Mouse (Mus musculus) ZHBTc4 (cell line): ENCODE measurements at regions not wholly inside any gene's neighbourhood (a gene's known extent, or its start where the extent isn't known, plus 50 kb on each side); places are given as distances from the start of the nearest gene placed in this dataset.
A peak's percentile ranks its signal among the peaks of the same experiment; 100 is the strongest.

ENCODE experiments used
- DNase-seq: peaks from one replicate; pipeline ENCODE4 v3.0.0-alpha.2; 2011; ENCODE audit warnings: low read depth, low spot score

GRCm38 (mm10) chr6:70714239-70714638, 77.8 kb downstream of the Rpia start:
- peak; percentile 81 for DNase-seq

- no peak for DNase-seq
Measured at GRCm38 (mm10) chr6:70713665-70714064, 78.4 kb downstream of the Rpia start.

- peak; percentile 59 for DNase-seq
Measured at GRCm38 (mm10) chr6:70713118-70713517, 78.9 kb downstream of the Rpia start.

GRCm38 (mm10) chr6:70709338-70710055, 82.5 kb downstream of the Rpia start:
- DNase-seq, result peak; percentile 60

GRCm38 (mm10) chr6:70695596-70695995, 96.4 kb downstream of the Rpia start:
- DNase-seq, result peak; percentile 56
